Mouse (Mus musculus): Measurements from ENCODE around the gene Abcc6. TPM values are rescaled to one million over a fixed set of nuclear protein-coding genes. Genes with fewer than 3 reads are reported as not detected.
"Not testable (repeated sequence)": the region's sequence is repeated elsewhere in the genome, so short reads cannot be mapped to it uniquely, and the experiment has no call there.

Abcc6 gene
- total RNA-seq, 2 experiments from 2014 or later = not detected

- intact Hi-C loops (cut with DNase I) = no loop called here
- DNase-seq = no peak
These were observed 88.1 kb downstream of the Abcc6 start for GRCm38 (mm10) chr7:45941986-45942385.

GRCm38 (mm10) chr7:45939836-45940235 is 90.3 kb downstream of the Abcc6 start:
- intact Hi-C loops (cut with DNase I) = no loop called here
- no peak for DNase-seq

- DNase-seq = peak; percentile 67 to 80
- intact Hi-C loops (cut with DNase I) = loop anchor here (1.0 to 2.0 kb wide), 3 partner anchors 63 to 196 kb away; partner anchors contain the start of gene Kdelr1
These were observed 95.0 kb downstream of the Abcc6 start for GRCm38 (mm10) chr7:45935114-45935513.

GRCm38 (mm10) chr7:45933766-45934165 is 96.3 kb downstream of the Abcc6 start:
- intact Hi-C loops (cut with DNase I) = loop anchor here (2.0 kb wide), 1 partner anchor 133 kb away; no protein-coding TSS in a partner anchor
- not testable (repeated sequence) for DNase-seq

GRCm38 (mm10) chr7:45929688-45930087 is 100.4 kb downstream of the Abcc6 start:
- no peak for DNase-seq
- intact Hi-C loops (cut with DNase I) = no loop called here

- intact Hi-C loops (cut with DNase I) = no loop called here
- DNase-seq = peak in 1 of 2 experiments; percentile 15
These were observed 101.3 kb downstream of the Abcc6 start for GRCm38 (mm10) chr7:45928626-45929295.

GRCm38 (mm10) chr7:45924429-45924816 is 105.7 kb downstream of the Abcc6 start:
- DNase-seq = no peak
- intact Hi-C loops (cut with DNase I) = loop anchor here (2.0 to 5.0 kb wide), 3 partner anchors 52 to 1622 kb away; partner anchors contain the start of genes Kdelr1, Rpl18 and Sphk2

- DNase-seq = peak; percentile 87 to 89
- intact Hi-C loops (cut with DNase I) = loop anchor here (2.0 to 5.0 kb wide), 3 partner anchors 51 to 1622 kb away; partner anchors contain the start of genes Kdelr1, Rpl18 and Sphk2
These were observed 106.2 kb downstream of the Abcc6 start, which contains the start of gene Ccdc114 for GRCm38 (mm10) chr7:45923762-45924428. Gene Ccdc114 (plus strand): TSS chr7:45924072.

- peak; percentile 96 to 97 for DNase-seq
- intact Hi-C loops (cut with DNase I) = loop anchor here (5.0 kb wide), 2 partner anchors 206 to 1621 kb away; partner anchors contain the start of genes Rpl18 and Sphk2
These were observed 107.0 kb downstream of the Abcc6 start for GRCm38 (mm10) chr7:45922928-45923761.

GRCm38 (mm10) chr7:45921950-45922600 is 108.0 kb downstream of the Abcc6 start:
- peak; percentile 15 to 25 for DNase-seq
- intact Hi-C loops (cut with DNase I) = loop anchor here (5.0 kb wide), 2 partner anchors 205 to 1620 kb away; partner anchors contain the start of genes Rpl18 and Sphk2

- peak; percentile 68 for DNase-seq
- intact Hi-C loops (cut with DNase I) = loop anchor here (5.0 kb wide), 2 partner anchors 204 to 1619 kb away; partner anchors contain the start of genes Rpl18 and Sphk2
These were observed 108.9 kb downstream of the Abcc6 start, which contains the start of gene Emp3 for GRCm38 (mm10) chr7:45921242-45921621. Gene Emp3 (minus strand): TSS chr7:45921404.

GRCm38 (mm10) chr7:45920583-45921241 is 109.4 kb downstream of the Abcc6 start:
- peak; percentile 44 to 50 for DNase-seq
- intact Hi-C loops (cut with DNase I) = loop anchor here (1.0 to 5.0 kb wide), 3 partner anchors 23 to 1618 kb away; partner anchors contain the start of genes Rpl18 and Sphk2

- intact Hi-C loops (cut with DNase I) = loop anchor here (1.0 to 5.0 kb wide), 3 partner anchors 22 to 1617 kb away; partner anchors contain the start of genes Rpl18 and Sphk2
- DNase-seq = no peak
These were observed 110.3 kb downstream of the Abcc6 start for GRCm38 (mm10) chr7:45919761-45920160.

GRCm38 (mm10) chr7:45919083-45919671 is 110.9 kb downstream of the Abcc6 start:
- peak in 1 of 2 experiments; percentile 41 for DNase-seq
- intact Hi-C loops (cut with DNase I) = no loop called here

GRCm38 (mm10) chr7:45917926-45918325 is 112.2 kb downstream of the Abcc6 start:
- intact Hi-C loops (cut with DNase I) = no loop called here
- DNase-seq = no peak
